Mouse (Mus musculus) neural tube, embryonic 15.5 days (tissue): Measurements from ENCODE around the gene Sptssb. TPM values are rescaled to one million over a fixed set of nuclear protein-coding genes. Genes with fewer than 3 reads are reported as not detected.

Experiments used
- ATAC-seq: fragments of 200-750 bp; cut with Nextera tagmentation; 2 replicates; pipeline ENCODE4 v1.8.0; 2017; ENCODE audit warnings: mild to moderate bottlenecking, moderate TSS enrichment, moderate library complexity; ENCODE audit not compliant: low FRiP score
- H3K27ac ChIP-seq: fragments of 300-500 bp; sonication (generic); replicated peaks from 2 replicates; pipeline ENCODE4 v1.5.1; 2015; ENCODE audit warnings: mild to moderate bottlenecking, inconsistent platforms
- H3K27me3 ChIP-seq: fragments of 300-500 bp; sonication (generic); replicated peaks from 2 replicates; pipeline ENCODE4 v1.6.1; 2015; ENCODE audit warnings: inconsistent platforms
- H3K36me3 ChIP-seq: fragments of 300-500 bp; sonication (generic); 2 replicates; pipeline ENCODE4 v1.6.1; 2015; ENCODE audit warnings: inconsistent platforms
- H3K4me1 ChIP-seq: fragments of 300-500 bp; sonication (generic); 2 replicates; pipeline ENCODE4 v1.6.1; 2015; ENCODE audit warnings: inconsistent platforms
- H3K4me2 ChIP-seq: fragments of 300-500 bp; sonication (generic); 2 replicates; pipeline ENCODE4 v1.6.1; 2015; ENCODE audit warnings: inconsistent platforms, mild to moderate bottlenecking, moderate library complexity
- H3K4me3 ChIP-seq: fragments of 300-500 bp; sonication (generic); replicated peaks from 2 replicates; pipeline ENCODE4 v1.5.1; 2015; ENCODE audit warnings: mild to moderate bottlenecking, inconsistent platforms
- H3K9ac ChIP-seq: fragments of 300-500 bp; sonication (generic); replicated peaks from 2 replicates; pipeline ENCODE4 v1.6.1; 2015; ENCODE audit warnings: mild to moderate bottlenecking, inconsistent platforms
- H3K9me3 ChIP-seq: fragments of 300-500 bp; sonication (generic); replicated peaks from 2 replicates; pipeline ENCODE4 v1.6.1; 2016; ENCODE audit warnings: inconsistent platforms
- WGBS: fragments of 180-500 bp; shearing (Covaris S2); methylation state at CpG from one replicate; pipeline ENCODE4 v1.1.7; 2015; ENCODE audit warnings: mixed read lengths; 5-methylcytosine and 5-hydroxymethylcytosine counted together
- polyA plus RNA-seq: library from polyadenylated mRNA; unstranded; fragments of >200 nt; fragmentation: Nextera tagmentation; extraction: Ambion mirVana; gene quantifications from 2 replicates; pipeline ENCODE4 v1.2.1, GENCODE M21; 2015

The Sptssb gene
- 1.8 and 12.7 TPM in 2 replicates for polyA plus RNA-seq

- peaks cover 6% of the 10 kb centered on the region; the same call in 1 of the 2 replicates for H3K27me3 ChIP-seq
- peak within 1 kb of the TSS; percentile 49 for H3K27ac ChIP-seq
- H3K9ac ChIP-seq: peak within 1 kb of the TSS; percentile 43
- no peaks in the 10 kb centered on the region for H3K9me3 ChIP-seq
- H3K4me3 ChIP-seq: peak within 1 kb of the TSS; percentile 51
- H3K4me1 ChIP-seq: peaks cover 17% of the 10 kb centered on the region
- peak; percentile 76 for ATAC-seq
- peak within 1 kb of the TSS; percentile 92 for H3K4me2 ChIP-seq
- WGBS: 2% methylated on average over 24 of the region's 24 CpGs
- no peaks in the 10 kb centered on the region for H3K36me3 ChIP-seq
Observed at GRCm38 (mm10) chr3:69859858-69860588, at the start of gene Sptssb. Gene Sptssb, minus strand, starts transcription at chr3:69859940.

GRCm38 (mm10) chr3:69908074-69908473 lies 48.3 kb upstream of the Sptssb start:
- peak; percentile 59; the same call in 1 of the 2 replicates for ATAC-seq
- H3K9me3 ChIP-seq: no peaks in the 10 kb centered on the region
- no peak overlapping the region for H3K4me2 ChIP-seq
- H3K4me1 ChIP-seq: no peaks in the 10 kb centered on the region
- H3K27ac ChIP-seq: no peak overlapping the region
- H3K4me3 ChIP-seq: no peak overlapping the region
- H3K36me3 ChIP-seq: no peaks in the 10 kb centered on the region
- 67% methylated on average over 4 of the region's 4 CpGs for WGBS
- no peak overlapping the region for H3K9ac ChIP-seq
- no peaks in the 10 kb centered on the region for H3K27me3 ChIP-seq

GRCm38 (mm10) chr3:69907564-69907963 lies 47.8 kb upstream of the Sptssb start:
- Histone ChIP-seq H3K27ac (no peak overlapping the region), H3K9me3 (no peaks in the 10 kb centered on the region), H3K9ac (no peak overlapping the region), H3K36me3 (no peaks in the 10 kb centered on the region), H3K27me3 (no peaks in the 10 kb centered on the region), H3K4me3 (no peak overlapping the region), H3K4me2 (no peak overlapping the region), H3K4me1 (no peaks in the 10 kb centered on the region)
- 51% methylated on average over 6 of the region's 6 CpGs for WGBS
- peak; percentile 58; the same call in 1 of the 2 replicates for ATAC-seq

GRCm38 (mm10) chr3:69902787-69903477 lies 43.2 kb upstream of the Sptssb start:
- H3K9me3 ChIP-seq: no peaks in the 10 kb centered on the region
- H3K27ac ChIP-seq: no peak overlapping the region
- H3K4me1 ChIP-seq: no peaks in the 10 kb centered on the region
- no peaks in the 10 kb centered on the region for H3K36me3 ChIP-seq
- H3K4me2 ChIP-seq: no peak overlapping the region
- no peaks in the 10 kb centered on the region for H3K27me3 ChIP-seq
- 77% methylated on average over 9 of the region's 9 CpGs for WGBS
- H3K9ac ChIP-seq: no peak overlapping the region
- ATAC-seq: no peak
- no peak overlapping the region for H3K4me3 ChIP-seq

- H3K4me2 ChIP-seq: no peak overlapping the region
- ATAC-seq: no peak
- H3K27ac ChIP-seq: no peak overlapping the region
- H3K36me3 ChIP-seq: no peaks in the 10 kb centered on the region
- no peaks in the 10 kb centered on the region for H3K4me1 ChIP-seq
- no peak overlapping the region for H3K4me3 ChIP-seq
- no peaks in the 10 kb centered on the region for H3K27me3 ChIP-seq
- WGBS: 66% methylated on average over 2 of the region's 2 CpGs
- H3K9me3 ChIP-seq: no peaks in the 10 kb centered on the region
- no peak overlapping the region for H3K9ac ChIP-seq
Observed at GRCm38 (mm10) chr3:69902382-69902781, 42.6 kb upstream of the Sptssb start.

GRCm38 (mm10) chr3:69901874-69902381 lies 42.2 kb upstream of the Sptssb start:
- Histone ChIP-seq H3K36me3 (no peaks in the 10 kb centered on the region), H3K27me3 (no peaks in the 10 kb centered on the region), H3K9me3 (no peaks in the 10 kb centered on the region), H3K4me1 (no peaks in the 10 kb centered on the region), H3K4me3 (no peak overlapping the region), H3K4me2 (no peak overlapping the region), H3K9ac (no peak overlapping the region), H3K27ac (no peak overlapping the region)
- ATAC-seq: no peak

GRCm38 (mm10) chr3:69900335-69900734 lies 40.6 kb upstream of the Sptssb start:
- Histone ChIP-seq H3K4me3 (no peak overlapping the region), H3K4me1 (no peaks in the 10 kb centered on the region), H3K9me3 (no peaks in the 10 kb centered on the region), H3K27me3 (no peaks in the 10 kb centered on the region), H3K9ac (no peak overlapping the region), H3K27ac (no peak overlapping the region), H3K36me3 (no peaks in the 10 kb centered on the region), H3K4me2 (no peak overlapping the region)
- no peak for ATAC-seq
- WGBS: 74% methylated on average over 5 of the region's 5 CpGs

GRCm38 (mm10) chr3:69897917-69898594 lies 38.3 kb upstream of the Sptssb start:
- H3K9ac ChIP-seq: no peak overlapping the region
- H3K27ac ChIP-seq: no peak overlapping the region
- ATAC-seq: no peak
- no peak overlapping the region for H3K4me3 ChIP-seq
- no peaks in the 10 kb centered on the region for H3K36me3 ChIP-seq
- no peaks in the 10 kb centered on the region for H3K27me3 ChIP-seq
- WGBS: 77% methylated on average over 7 of the region's 8 CpGs
- no peaks in the 10 kb centered on the region for H3K4me1 ChIP-seq
- no peak overlapping the region for H3K4me2 ChIP-seq
- H3K9me3 ChIP-seq: no peaks in the 10 kb centered on the region

- ATAC-seq: no peak
- WGBS: 91% methylated on average over 11 of the region's 11 CpGs
Observed at GRCm38 (mm10) chr3:69895516-69895915, 35.8 kb upstream of the Sptssb start.

GRCm38 (mm10) chr3:69892187-69893094 lies 32.7 kb upstream of the Sptssb start:
- 87% methylated on average over 9 of the region's 9 CpGs for WGBS

More at GRCm38 (mm10) chr3:69895516-69895915, 35.8 kb upstream of the Sptssb start:
- Histone ChIP-seq H3K27ac (no peak overlapping the region), H3K27me3 (no peaks in the 10 kb centered on the region), H3K9me3 (no peaks in the 10 kb centered on the region), H3K36me3 (no peaks in the 10 kb centered on the region), H3K4me2 (no peak overlapping the region), H3K4me1 (no peaks in the 10 kb centered on the region), H3K4me3 (no peak overlapping the region), H3K9ac (no peak overlapping the region)

GRCm38 (mm10) chr3:69885866-69886265 lies 26.1 kb upstream of the Sptssb start:
- no peak for ATAC-seq
- Histone ChIP-seq H3K4me2 (no peak overlapping the region), H3K9ac (no peak overlapping the region), H3K4me3 (no peak overlapping the region), H3K36me3 (no peaks in the 10 kb centered on the region), H3K4me1 (no peaks in the 10 kb centered on the region), H3K27me3 (no peaks in the 10 kb centered on the region), H3K27ac (no peak overlapping the region), H3K9me3 (no peaks in the 10 kb centered on the region)
- 80% methylated on average over 2 of the region's 2 CpGs for WGBS

More at GRCm38 (mm10) chr3:69892187-69893094, 32.7 kb upstream of the Sptssb start:
- no peaks in the 10 kb centered on the region for H3K36me3 ChIP-seq
- no peak for ATAC-seq
- no peaks in the 10 kb centered on the region for H3K27me3 ChIP-seq
- H3K4me3 ChIP-seq: no peak overlapping the region
- H3K9me3 ChIP-seq: no peaks in the 10 kb centered on the region
- H3K27ac ChIP-seq: no peak overlapping the region
- no peak overlapping the region for H3K4me2 ChIP-seq
- no peaks in the 10 kb centered on the region for H3K4me1 ChIP-seq
- H3K9ac ChIP-seq: no peak overlapping the region
